Mouse (Mus musculus): ENCODE measurements around the gene Cdk19.

- no peak for TF ChIP-seq POLR2A (IDR thresholded peaks at IDR 0.05; ENCODE audit: borderline replicate concordance, control insufficient read depth, low read depth, low read length)
- no peak for TF ChIP-seq CTCF (IDR thresholded peaks at IDR 0.05; ENCODE audit: control insufficient read depth, insufficient read depth, low read length)
Measured at GRCm38 (mm10) chr10:40526986-40527385, 187.6 kb downstream of the Cdk19 start.

All from bone marrow, adult 2 months (tissue).